Mouse (Mus musculus): Measurements from ENCODE around the gene Tatdn3. TPM values are rescaled to one million over a fixed set of nuclear protein-coding genes. Genes with fewer than 3 reads are reported as not detected.

Tatdn3 gene
- polyA plus RNA-seq, 1 experiment from 2014 or later: 12.4 TPM

GRCm38 (mm10) chr1:191097802-191098747 lies 35.3 kb upstream of the Tatdn3 start, which contains the start of gene Batf3:
Gene Batf3 (plus strand): TSS chr1:191097847.
- Histone ChIP-seq H3K36me3 (ENCODE audit: control insufficient read depth, insufficient read depth, low read length) (no peaks in the 10 kb centered on the region), H3K27me3 (ENCODE audit: control insufficient read depth, insufficient read depth, low read length) (no peaks in the 10 kb centered on the region), H3K4me1 (ENCODE audit: control insufficient read depth, insufficient read depth, low read length) (peaks cover 4% of the 10 kb centered on the region), H3K9ac (ENCODE audit: low read length) (peak within 1 kb of the TSS; percentile 43), H3K27ac (replicated peaks; ENCODE audit: low read depth, low read length) (no peak within 1 kb of the TSS), H3K4me3 (ENCODE audit: low read depth, low read length) (peak within 1 kb of the TSS; percentile 59), H3K9me3 (ENCODE audit: control insufficient read depth, low read length) (no peaks in the 10 kb centered on the region), H3K4me2 (ENCODE audit: low read depth, severe bottlenecking) (peak within 1 kb of the TSS; percentile 99)
- 1% methylated on average over 73 of the region's 95 CpGs for WGBS
- DNase-seq (ENCODE audit: low spot score) (peak; percentile 72), ATAC-seq (ENCODE audit: insufficient number of reproducible peaks, low FRiP score, low TSS enrichment, low read depth) (peak; percentile 58)

- Histone ChIP-seq H3K4me3 (ENCODE audit: low read depth, low read length) (peak overlapping the region; percentile 59), H3K4me2 (ENCODE audit: low read depth, severe bottlenecking) (peak overlapping the region; percentile 99), H3K27ac (replicated peaks; ENCODE audit: low read depth, low read length) (no peak overlapping the region), H3K4me1 (ENCODE audit: control insufficient read depth, insufficient read depth, low read length) (peaks cover 4% of the 10 kb centered on the region), H3K27me3 (ENCODE audit: control insufficient read depth, insufficient read depth, low read length) (no peaks in the 10 kb centered on the region), H3K36me3 (ENCODE audit: control insufficient read depth, insufficient read depth, low read length) (no peaks in the 10 kb centered on the region), H3K9me3 (ENCODE audit: control insufficient read depth, low read length) (no peaks in the 10 kb centered on the region), H3K9ac (ENCODE audit: low read length) (no peak overlapping the region)
- peak; percentile 29; the same call in 1 of the 2 replicates for ATAC-seq (ENCODE audit: insufficient number of reproducible peaks, low FRiP score, low TSS enrichment, low read depth)
- DNase-seq (ENCODE audit: low spot score): no peak
- WGBS: 55% methylated on average over 14 of the region's 14 CpGs
Observed at GRCm38 (mm10) chr1:191096871-191097681, 34.3 kb upstream of the Tatdn3 start.

- no peaks in the 10 kb centered on the region for H3K9me3 ChIP-seq (ENCODE audit: control insufficient read depth, low read length)
- no peak overlapping the region for H3K27ac ChIP-seq (replicated peaks; ENCODE audit: low read depth, low read length)
- no peaks in the 10 kb centered on the region for H3K27me3 ChIP-seq (ENCODE audit: control insufficient read depth, insufficient read depth, low read length)
- DNase-seq (ENCODE audit: low spot score) (no peak), ATAC-seq (ENCODE audit: insufficient number of reproducible peaks, low FRiP score, low TSS enrichment, low read depth) (no peak)
- H3K4me3 ChIP-seq (ENCODE audit: low read depth, low read length): no peak overlapping the region
- 76% methylated on average over 9 of the region's 9 CpGs for WGBS
- no peak overlapping the region for H3K4me2 ChIP-seq (ENCODE audit: low read depth, severe bottlenecking)
- H3K4me1 ChIP-seq (ENCODE audit: control insufficient read depth, insufficient read depth, low read length): peaks cover 7% of the 10 kb centered on the region
- no peaks in the 10 kb centered on the region for H3K36me3 ChIP-seq (ENCODE audit: control insufficient read depth, insufficient read depth, low read length)
- no peak overlapping the region for H3K9ac ChIP-seq (ENCODE audit: low read length)
Observed at GRCm38 (mm10) chr1:191095019-191095418, 32.3 kb upstream of the Tatdn3 start.

- Histone ChIP-seq H3K9ac (ENCODE audit: low read length) (no peak overlapping the region), H3K4me3 (ENCODE audit: low read depth, low read length) (no peak overlapping the region), H3K4me2 (ENCODE audit: low read depth, severe bottlenecking) (no peak overlapping the region), H3K27ac (replicated peaks; ENCODE audit: low read depth, low read length) (no peak overlapping the region), H3K27me3 (ENCODE audit: control insufficient read depth, insufficient read depth, low read length) (no peaks in the 10 kb centered on the region), H3K36me3 (ENCODE audit: control insufficient read depth, insufficient read depth, low read length) (no peaks in the 10 kb centered on the region), H3K9me3 (ENCODE audit: control insufficient read depth, low read length) (no peaks in the 10 kb centered on the region), H3K4me1 (ENCODE audit: control insufficient read depth, insufficient read depth, low read length) (peaks cover 7% of the 10 kb centered on the region; the same call in 1 of the 2 replicates)
- DNase-seq (ENCODE audit: low spot score) (no peak), ATAC-seq (ENCODE audit: insufficient number of reproducible peaks, low FRiP score, low TSS enrichment, low read depth) (no peak)
- WGBS: 82% methylated on average over 5 of the region's 5 CpGs
Observed at GRCm38 (mm10) chr1:191093578-191093977, 30.8 kb upstream of the Tatdn3 start.

- Histone ChIP-seq H3K36me3 (ENCODE audit: control insufficient read depth, insufficient read depth, low read length) (no peaks in the 10 kb centered on the region), H3K4me2 (ENCODE audit: low read depth, severe bottlenecking) (no peak overlapping the region), H3K9ac (ENCODE audit: low read length) (no peak overlapping the region), H3K9me3 (ENCODE audit: control insufficient read depth, low read length) (no peaks in the 10 kb centered on the region), H3K4me1 (ENCODE audit: control insufficient read depth, insufficient read depth, low read length) (peaks cover 5% of the 10 kb centered on the region; the same call in 1 of the 2 replicates), H3K27ac (replicated peaks; ENCODE audit: low read depth, low read length) (no peak overlapping the region), H3K4me3 (ENCODE audit: low read depth, low read length) (no peak overlapping the region), H3K27me3 (ENCODE audit: control insufficient read depth, insufficient read depth, low read length) (no peaks in the 10 kb centered on the region)
- DNase-seq (ENCODE audit: low spot score) (no peak), ATAC-seq (ENCODE audit: insufficient number of reproducible peaks, low FRiP score, low TSS enrichment, low read depth) (no peak)
- WGBS: 85% methylated on average over 8 of the region's 8 CpGs
Observed at GRCm38 (mm10) chr1:191092050-191092449, 29.3 kb upstream of the Tatdn3 start.

GRCm38 (mm10) chr1:191089355-191089754 lies 26.6 kb upstream of the Tatdn3 start:
- 78% methylated on average over 6 of the region's 6 CpGs for WGBS
- DNase-seq (ENCODE audit: low spot score) (no peak), ATAC-seq (ENCODE audit: insufficient number of reproducible peaks, low FRiP score, low TSS enrichment, low read depth) (no peak)
- no peak overlapping the region for H3K27ac ChIP-seq (replicated peaks; ENCODE audit: low read depth, low read length)
- H3K9me3 ChIP-seq (ENCODE audit: control insufficient read depth, low read length): no peaks in the 10 kb centered on the region
- peaks cover 5% of the 10 kb centered on the region for H3K36me3 ChIP-seq (ENCODE audit: control insufficient read depth, insufficient read depth, low read length)
- H3K4me1 ChIP-seq (ENCODE audit: control insufficient read depth, insufficient read depth, low read length): peaks cover 3% of the 10 kb centered on the region; the same call in 1 of the 2 replicates
- H3K27me3 ChIP-seq (ENCODE audit: control insufficient read depth, insufficient read depth, low read length): no peaks in the 10 kb centered on the region
- H3K4me2 ChIP-seq (ENCODE audit: low read depth, severe bottlenecking): no peak overlapping the region
- H3K9ac ChIP-seq (ENCODE audit: low read length): no peak overlapping the region
- no peak overlapping the region for H3K4me3 ChIP-seq (ENCODE audit: low read depth, low read length)

GRCm38 (mm10) chr1:191087955-191088354 lies 25.2 kb upstream of the Tatdn3 start:
- no peak overlapping the region for H3K9ac ChIP-seq (ENCODE audit: low read length)
- H3K4me2 ChIP-seq (ENCODE audit: low read depth, severe bottlenecking): no peak overlapping the region
- H3K4me1 ChIP-seq (ENCODE audit: control insufficient read depth, insufficient read depth, low read length): peaks cover 3% of the 10 kb centered on the region; the same call in 1 of the 2 replicates
- peaks cover 8% of the 10 kb centered on the region for H3K36me3 ChIP-seq (ENCODE audit: control insufficient read depth, insufficient read depth, low read length)
- H3K4me3 ChIP-seq (ENCODE audit: low read depth, low read length): no peak overlapping the region
- H3K27me3 ChIP-seq (ENCODE audit: control insufficient read depth, insufficient read depth, low read length): no peaks in the 10 kb centered on the region
- ATAC-seq (ENCODE audit: insufficient number of reproducible peaks, low FRiP score, low TSS enrichment, low read depth): no peak
- 90% methylated on average over 5 of the region's 5 CpGs for WGBS
- no peak overlapping the region for H3K27ac ChIP-seq (replicated peaks; ENCODE audit: low read depth, low read length)
- no peak for DNase-seq (ENCODE audit: low spot score)
- no peaks in the 10 kb centered on the region for H3K9me3 ChIP-seq (ENCODE audit: control insufficient read depth, low read length)

- Histone ChIP-seq H3K36me3 (ENCODE audit: control insufficient read depth, insufficient read depth, low read length) (peaks cover 11% of the 10 kb centered on the region), H3K27ac (replicated peaks; ENCODE audit: low read depth, low read length) (no peak overlapping the region), H3K27me3 (ENCODE audit: control insufficient read depth, insufficient read depth, low read length) (no peaks in the 10 kb centered on the region), H3K4me2 (ENCODE audit: low read depth, severe bottlenecking) (no peak overlapping the region), H3K4me1 (ENCODE audit: control insufficient read depth, insufficient read depth, low read length) (peaks cover 3% of the 10 kb centered on the region; the same call in 1 of the 2 replicates), H3K9me3 (ENCODE audit: control insufficient read depth, low read length) (no peaks in the 10 kb centered on the region), H3K4me3 (ENCODE audit: low read depth, low read length) (no peak overlapping the region), H3K9ac (ENCODE audit: low read length) (no peak overlapping the region)
- ATAC-seq (ENCODE audit: insufficient number of reproducible peaks, low FRiP score, low TSS enrichment, low read depth) (no peak), DNase-seq (ENCODE audit: low spot score) (no peak)
- WGBS: 84% methylated on average over 8 of the region's 8 CpGs
Observed at GRCm38 (mm10) chr1:191086960-191087359, 24.2 kb upstream of the Tatdn3 start.

All from limb, embryonic 11.5 days (tissue).